8 mouse cellular contexts compared by ENCODE assay signal in genomic region chr3:90051441-90052350, GRCm38 (mm10). TPM values are rescaled to one million over a fixed set of nuclear protein-coding genes. Genes with fewer than 3 reads are reported as not detected.
DNase-seq lines count a peak whose midpoint lies in the region; ATAC-seq and TF ChIP-seq lines count a peak whose summit lies in the region.

4933434E20Rik (plus strand) TSS chr3:90051636.

- 0 out of 2 replicates have a peak, but pooled peaks have one; percentile 30 for TF ChIP-seq CTCF in thymus, adult 2 months (IDR thresholded peaks at IDR 0.05; ENCODE audit: borderline replicate concordance, control insufficient read depth, extremely low read depth, insufficient read depth, low read length, poor library complexity)

- H3K4me3 ChIP-seq in thymus, adult 2 months (ENCODE audit: control insufficient read depth, insufficient read depth, low read length), result peak within 1 kb of the TSS; percentile 90
- peak within 1 kb of the TSS; percentile 89 for H3K4me3 ChIP-seq in embryonic facial prominence, embryonic 11.5 days (ENCODE audit: low read depth, low read length)
- H3K4me3 ChIP-seq in intestine, embryonic 16.5 days (ENCODE audit: low read length), result peak within 1 kb of the TSS; percentile 87
- peak within 1 kb of the TSS; percentile 81 for H3K4me3 ChIP-seq in limb, embryonic 13.5 days
- H3K4me3 ChIP-seq in midbrain, embryonic 14.5 days (replicated peaks; ENCODE audit: low read depth, low read length), result peak within 1 kb of the TSS; percentile 78

- DNase-seq in thymus, adult 2 months, result peak; percentile 58
- no peak for DNase-seq in thymus, adult 18-20 months
- peak; percentile 68 for DNase-seq in embryonic facial prominence, embryonic 11.5 days (ENCODE audit: low spot score)
- no peak for DNase-seq in gonadal fat pad, adult 2 months (ENCODE audit: low read depth)
- peak; percentile 72 for DNase-seq in midbrain, embryonic 14.5 days
- peak; percentile 64 to 87 for DNase-seq in spleen, postnatal 4 days (ENCODE audit: low spot score in 2 of 2)

- H3K9me3 ChIP-seq in embryonic facial prominence, embryonic 11.5 days (replicated peaks; ENCODE audit: control insufficient read depth, low read length), result no peaks in the 10 kb centered on the region
- no peaks in the 10 kb centered on the region for H3K9me3 ChIP-seq in intestine, embryonic 16.5 days (ENCODE audit: control insufficient read depth, low read length)
- no peaks in the 10 kb centered on the region for H3K9me3 ChIP-seq in limb, embryonic 13.5 days
- no peaks in the 10 kb centered on the region for H3K9me3 ChIP-seq in midbrain, embryonic 14.5 days (ENCODE audit: control insufficient read depth, low read length)

- peaks cover 17% of the 10 kb centered on the region for H3K36me3 ChIP-seq in thymus, adult 2 months (ENCODE audit: control insufficient read depth, insufficient read depth, low read length)
- no peaks in the 10 kb centered on the region for H3K36me3 ChIP-seq in embryonic facial prominence, embryonic 11.5 days (replicated peaks; ENCODE audit: control insufficient read depth, insufficient read depth, low read depth, low read length)
- H3K36me3 ChIP-seq in intestine, embryonic 16.5 days (ENCODE audit: control insufficient read depth, insufficient read depth, low read length), result peaks cover 2% of the 10 kb centered on the region; the same call in 1 of the 2 replicates
- H3K36me3 ChIP-seq in limb, embryonic 13.5 days, result peaks cover 27% of the 10 kb centered on the region
- H3K36me3 ChIP-seq in midbrain, embryonic 14.5 days (ENCODE audit: control insufficient read depth, insufficient read depth, low read length), result peaks cover 28% of the 10 kb centered on the region

- peak within 1 kb of the TSS; percentile 54 for H3K4me2 ChIP-seq in embryonic facial prominence, embryonic 11.5 days (ENCODE audit: low read depth, low read length)
- H3K4me2 ChIP-seq in intestine, embryonic 16.5 days (ENCODE audit: low read depth, low read length), result peak within 1 kb of the TSS; percentile 78
- peak within 1 kb of the TSS; percentile 84 for H3K4me2 ChIP-seq in limb, embryonic 13.5 days (replicated peaks)
- H3K4me2 ChIP-seq in midbrain, embryonic 14.5 days (ENCODE audit: low read length), result peak within 1 kb of the TSS; percentile 70

- under 1% methylated on average over 43 of the region's 43 CpGs for WGBS in thymus, adult 2 months
- WGBS in embryonic facial prominence, embryonic 11.5 days, result under 1% methylated on average over 41 of the region's 43 CpGs
- under 1% methylated on average over 43 of the region's 43 CpGs for WGBS in intestine, embryonic 16.5 days
- under 1% methylated on average over 43 of the region's 43 CpGs for WGBS in limb, embryonic 13.5 days
- under 1% methylated on average over 43 of the region's 43 CpGs for WGBS in midbrain, embryonic 14.5 days

- peak; percentile 90 for ATAC-seq in embryonic facial prominence, embryonic 11.5 days (replicated peaks; ENCODE audit: insufficient number of reproducible peaks, low FRiP score, low TSS enrichment, low read depth)
- ATAC-seq in intestine, embryonic 16.5 days, result peak; percentile 73
- ATAC-seq in limb, embryonic 13.5 days (ENCODE audit: low FRiP score, low read depth), result peak; percentile 82
- peak; percentile 75 for ATAC-seq in midbrain, embryonic 14.5 days (ENCODE audit: low FRiP score, low TSS enrichment)

- H3K4me1 ChIP-seq in thymus, adult 2 months (replicated peaks; ENCODE audit: control insufficient read depth, insufficient read depth, low read length), result no peaks in the 10 kb centered on the region
- H3K4me1 ChIP-seq in embryonic facial prominence, embryonic 11.5 days (ENCODE audit: control insufficient read depth, insufficient read depth, low read length), result 0 out of 2 replicates have a peak, but pooled peaks cover 2% of the 10 kb centered on the region
- peaks cover 10% of the 10 kb centered on the region for H3K4me1 ChIP-seq in intestine, embryonic 16.5 days (ENCODE audit: control insufficient read depth, insufficient read depth, low read length)
- peaks cover 32% of the 10 kb centered on the region for H3K4me1 ChIP-seq in limb, embryonic 13.5 days
- peaks cover 32% of the 10 kb centered on the region for H3K4me1 ChIP-seq in midbrain, embryonic 14.5 days (ENCODE audit: control insufficient read depth, insufficient read depth, low read length)

- 0 out of 2 replicates have a peak, but pooled peaks have one; percentile 16 for TF ChIP-seq POLR2A in thymus, adult 2 months (IDR thresholded peaks at IDR 0.05; ENCODE audit: control insufficient read depth, extremely low read depth, insufficient read depth, low read length, poor library complexity)

- H3K9ac ChIP-seq in embryonic facial prominence, embryonic 11.5 days (replicated peaks; ENCODE audit: low read length), result peak within 1 kb of the TSS; percentile 78
- H3K9ac ChIP-seq in intestine, embryonic 16.5 days (ENCODE audit: low read depth, low read length), result peak within 1 kb of the TSS; percentile 98
- peak within 1 kb of the TSS; percentile 97 for H3K9ac ChIP-seq in limb, embryonic 13.5 days
- H3K9ac ChIP-seq in midbrain, embryonic 14.5 days (replicated peaks; ENCODE audit: low read length), result peak within 1 kb of the TSS; percentile 95

- H3K27me3 ChIP-seq in thymus, adult 2 months (ENCODE audit: control insufficient read depth, insufficient read depth, low read length), result no peaks in the 10 kb centered on the region
- H3K27me3 ChIP-seq in embryonic facial prominence, embryonic 11.5 days (ENCODE audit: control insufficient read depth, insufficient read depth, low read length), result no peaks in the 10 kb centered on the region
- H3K27me3 ChIP-seq in intestine, embryonic 16.5 days (replicated peaks; ENCODE audit: control insufficient read depth, insufficient read depth, low read length), result no peaks in the 10 kb centered on the region
- H3K27me3 ChIP-seq in limb, embryonic 13.5 days, result no peaks in the 10 kb centered on the region
- H3K27me3 ChIP-seq in midbrain, embryonic 14.5 days (ENCODE audit: control insufficient read depth, insufficient read depth, low read length), result no peaks in the 10 kb centered on the region

- peak within 1 kb of the TSS; percentile 58 for H3K27ac ChIP-seq in thymus, adult 2 months (ENCODE audit: control insufficient read depth, insufficient read depth, low read length)
- H3K27ac ChIP-seq in embryonic facial prominence, embryonic 11.5 days (replicated peaks; ENCODE audit: low read depth, low read length), result peak within 1 kb of the TSS; percentile 90
- peak within 1 kb of the TSS; percentile 96 for H3K27ac ChIP-seq in intestine, embryonic 16.5 days (ENCODE audit: low read length)
- peak within 1 kb of the TSS; percentile 95 for H3K27ac ChIP-seq in limb, embryonic 13.5 days
- H3K27ac ChIP-seq in midbrain, embryonic 14.5 days (replicated peaks; ENCODE audit: low read depth, low read length), result peak within 1 kb of the TSS; percentile 94

RNA-seq across cellular contexts. Expression of gene 4933434E20Rik, which starts in this region (rescaled TPM):
- 45.9 and 59.7 TPM in 2 replicates for polyA plus RNA-seq in thymus, adult 2 months (2012; rRNA removed)
- polyA plus RNA-seq in embryonic facial prominence, embryonic 11.5 days (2014; fragmentation: Nextera tagmentation; extraction: Ambion mirVana), result 171 and 176 TPM in 2 replicates
- polyA plus RNA-seq in gonadal fat pad, adult 2 months (2012; rRNA removed), result 72.5 and 74.7 TPM in 2 replicates
- 194 and 199 TPM in 2 replicates for polyA plus RNA-seq in intestine, embryonic 16.5 days (2015; fragmentation: Nextera tagmentation; extraction: Ambion mirVana)
- 158 and 164 TPM in 2 replicates for polyA plus RNA-seq in limb, embryonic 13.5 days (2015; fragmentation: Nextera tagmentation; extraction: Ambion mirVana)
- 229 and 241 TPM in 2 replicates for polyA plus RNA-seq in midbrain, embryonic 14.5 days (2014; fragmentation: Nextera tagmentation; extraction: Ambion mirVana)

Comparison
In these comparisons a context has a peak if more than half of its experiments do, and no peak if none do; other contexts are left out.
1. DNase-seq: peak in thymus, adult 2 months (single experiment), embryonic facial prominence, embryonic 11.5 days (single experiment), midbrain, embryonic 14.5 days (single experiment) and spleen, postnatal 4 days (2 of 2); none in thymus, adult 18-20 months (0 of 2) and gonadal fat pad, adult 2 months (single experiment).
2. Peak in every context shown above with its lines, with median percentiles within 50 percentile points of each other: H3K27ac ChIP-seq, H3K4me3 ChIP-seq, ATAC-seq, H3K4me2 ChIP-seq and H3K9ac ChIP-seq.